Mouse (Mus musculus) retina, postnatal 1 day (tissue): Measurements from ENCODE around the gene Mrps35.

Source experiments
- DNase-seq: peaks from one replicate; pipeline ENCODE4 v3.0.0-alpha.2; 2012

The Mrps35 gene

DNA sequence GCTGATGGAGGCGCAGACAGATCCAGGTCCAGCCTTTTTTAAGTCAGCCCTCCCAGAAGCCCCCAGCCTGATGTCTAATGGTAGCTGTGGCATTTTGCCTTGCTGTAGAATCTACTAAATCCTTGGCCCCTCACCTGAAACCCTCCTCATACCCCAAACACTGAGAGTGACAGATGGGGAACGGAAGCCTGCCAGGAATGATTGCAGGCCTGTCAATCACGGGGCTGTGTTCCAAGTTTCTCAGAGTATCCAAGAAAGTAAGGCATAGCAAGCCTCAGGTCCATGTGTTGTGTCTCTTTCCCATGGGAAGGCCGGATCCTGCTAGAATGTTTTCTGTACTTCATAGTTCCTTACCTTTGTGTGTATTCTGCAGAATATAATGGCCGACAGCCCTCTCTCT is 47.6 kb downstream of the Mrps35 start:
- no peak for DNase-seq

DNA sequence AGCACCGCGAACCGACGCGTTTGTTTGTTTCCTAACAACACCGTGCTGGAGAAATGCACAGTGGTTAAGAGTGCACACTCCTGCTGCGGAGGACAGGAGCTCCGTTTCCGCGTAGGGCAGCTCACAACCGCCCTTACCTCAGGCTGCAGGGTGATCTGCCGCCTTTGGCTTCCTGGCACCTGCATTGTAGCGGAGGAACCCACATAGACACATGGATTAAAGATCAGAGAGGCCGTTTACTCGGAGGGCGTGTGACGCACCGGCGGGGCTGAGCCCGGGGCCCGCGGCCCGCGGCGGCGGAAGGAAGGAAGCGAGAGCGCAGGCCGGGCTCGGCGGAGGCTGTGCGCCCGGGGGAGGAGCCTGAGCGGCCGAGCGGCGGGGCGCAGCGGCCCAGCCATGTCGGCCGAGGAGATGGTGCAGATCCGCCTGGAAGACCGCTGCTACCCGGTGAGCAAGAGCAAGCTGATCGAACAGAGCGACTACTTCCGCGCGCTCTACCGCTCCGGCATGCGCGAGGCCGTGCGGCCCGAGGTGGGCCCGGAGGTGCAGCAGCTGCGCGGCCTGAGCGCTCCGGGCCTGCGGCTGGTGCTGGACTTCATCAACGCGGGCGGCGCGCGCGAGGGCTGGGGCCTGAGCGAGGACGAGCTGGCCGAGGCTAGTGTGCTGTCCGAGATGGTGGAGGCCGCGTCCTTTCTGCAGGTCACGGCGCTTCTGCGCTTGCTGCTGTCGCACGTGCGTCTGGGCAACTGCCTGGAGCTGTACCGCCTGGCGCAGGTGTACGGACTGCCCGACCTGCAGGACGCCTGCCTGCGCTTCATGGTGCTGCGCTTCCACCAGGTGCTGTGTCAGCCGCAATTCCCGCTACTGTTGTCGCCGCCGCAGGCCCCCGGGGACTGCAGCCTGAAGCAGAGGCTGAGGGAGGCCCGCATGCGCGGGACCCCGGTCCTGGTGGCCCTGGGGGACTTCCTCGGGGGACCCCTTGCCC is 48.9 kb downstream of the Mrps35 start, which contains the start of gene Klhl42:
TSS of gene Klhl42 (plus strand) at position 244 of the 985 bp plus-strand sequence.
- peak; percentile 82 for DNase-seq

DNA sequence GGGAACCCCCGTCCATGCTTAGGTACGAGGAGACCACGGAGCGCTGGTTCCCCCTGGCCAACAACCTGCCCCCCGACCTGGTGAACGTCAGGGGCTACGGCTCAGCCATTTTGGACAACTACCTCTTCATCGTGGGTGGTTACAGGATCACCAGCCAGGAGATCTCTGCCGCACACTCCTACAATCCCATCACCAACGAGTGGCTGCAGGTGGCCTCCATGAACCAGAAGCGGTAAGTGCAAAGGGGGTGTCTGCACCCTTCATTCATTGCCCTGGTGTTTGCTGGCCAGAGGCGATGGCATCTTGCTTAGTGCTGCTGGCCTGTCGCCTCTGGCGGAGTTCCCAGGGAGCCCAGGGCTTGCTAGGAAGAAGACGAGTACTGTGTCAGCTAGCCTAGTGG is 49.6 kb downstream of the Mrps35 start:
- DNase-seq, result peak; percentile 55

DNA sequence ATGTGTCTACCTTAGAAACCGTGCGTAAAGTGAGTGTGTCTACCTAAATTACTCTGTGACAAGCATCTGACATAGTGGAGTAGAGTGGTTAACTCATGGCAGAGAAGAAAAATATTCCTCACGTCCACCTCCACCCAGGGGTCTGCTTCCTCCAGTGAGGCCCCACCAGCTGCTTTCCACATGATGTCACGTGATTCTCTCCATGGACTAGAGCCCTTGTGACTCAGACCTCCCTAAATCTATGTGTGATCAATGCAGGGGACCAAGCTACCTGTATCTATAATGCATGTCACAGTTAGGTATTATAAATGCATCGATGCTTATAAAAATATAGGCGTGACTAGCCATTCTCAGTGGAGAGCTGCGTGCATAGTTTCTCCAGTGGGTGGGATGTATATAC is 52.2 kb downstream of the Mrps35 start:
- no peak for DNase-seq

DNA sequence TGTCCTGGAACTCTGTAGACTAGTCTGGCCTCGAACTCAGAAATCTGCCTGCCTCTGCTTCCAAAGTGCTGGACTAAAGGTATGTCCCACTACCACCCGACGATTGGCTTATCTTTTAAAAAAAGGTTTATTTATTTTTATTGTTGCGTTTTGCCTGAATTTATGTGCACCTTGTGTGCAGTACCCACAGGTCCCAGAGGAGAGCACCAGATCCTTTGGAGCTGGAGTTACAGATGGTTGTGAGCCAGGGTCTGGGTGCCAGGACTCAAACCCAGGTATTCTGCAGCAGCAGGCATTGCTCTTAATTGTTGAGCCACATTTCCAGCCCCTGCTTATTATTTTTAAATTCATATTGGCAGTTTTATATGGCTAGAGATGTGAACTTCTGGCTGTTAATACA is 53.5 kb downstream of the Mrps35 start:
- DNase-seq, result no peak

DNA sequence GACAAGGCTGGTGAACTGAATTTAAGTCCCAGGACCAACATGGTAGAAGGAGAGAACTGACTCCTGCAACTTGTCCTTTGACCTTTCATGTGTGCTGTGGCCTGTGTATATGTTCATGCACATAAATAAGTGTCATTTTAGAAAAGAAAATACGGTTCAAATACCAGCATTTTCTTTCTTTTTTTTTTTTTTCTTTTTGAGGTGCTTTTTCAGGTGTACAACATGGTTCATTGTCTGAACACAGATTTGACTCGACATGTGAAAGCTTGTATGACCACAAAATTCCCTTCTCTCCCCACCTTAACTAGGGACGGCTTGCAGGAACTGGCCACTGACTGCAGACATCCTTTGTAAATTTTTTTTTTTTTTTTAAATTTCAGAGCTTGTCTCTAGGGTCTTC is 54.4 kb downstream of the Mrps35 start:
- no peak for DNase-seq

DNA sequence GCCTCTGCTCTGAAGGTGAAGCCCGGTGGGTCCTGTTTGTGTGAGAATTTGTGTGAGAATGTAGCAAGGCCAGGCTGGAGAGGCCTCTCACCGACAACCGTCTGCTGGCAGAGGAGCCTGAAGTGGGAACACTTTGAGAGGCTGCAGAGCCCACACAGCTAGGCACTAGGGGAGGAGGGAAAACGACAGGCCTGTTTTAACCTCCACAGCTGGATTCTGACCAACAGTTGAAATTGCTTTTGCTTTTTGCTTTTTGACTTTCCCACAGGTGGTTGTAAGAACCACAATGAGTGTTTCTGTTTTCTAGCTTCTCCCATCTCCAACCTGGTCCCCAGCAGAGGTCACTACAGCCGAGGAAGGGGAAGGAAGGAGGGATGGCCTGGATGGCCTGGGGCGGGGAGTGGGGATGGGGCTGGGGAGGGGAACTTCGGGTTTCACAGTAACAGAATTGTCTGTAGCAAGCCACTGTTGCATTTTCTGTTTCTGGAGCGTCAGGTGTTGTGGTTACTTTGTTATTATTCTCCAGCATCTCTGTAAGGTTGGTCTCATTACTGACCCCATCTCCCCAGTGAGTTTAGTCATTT is 54.9 kb downstream of the Mrps35 start:
- no peak for DNase-seq

DNA sequence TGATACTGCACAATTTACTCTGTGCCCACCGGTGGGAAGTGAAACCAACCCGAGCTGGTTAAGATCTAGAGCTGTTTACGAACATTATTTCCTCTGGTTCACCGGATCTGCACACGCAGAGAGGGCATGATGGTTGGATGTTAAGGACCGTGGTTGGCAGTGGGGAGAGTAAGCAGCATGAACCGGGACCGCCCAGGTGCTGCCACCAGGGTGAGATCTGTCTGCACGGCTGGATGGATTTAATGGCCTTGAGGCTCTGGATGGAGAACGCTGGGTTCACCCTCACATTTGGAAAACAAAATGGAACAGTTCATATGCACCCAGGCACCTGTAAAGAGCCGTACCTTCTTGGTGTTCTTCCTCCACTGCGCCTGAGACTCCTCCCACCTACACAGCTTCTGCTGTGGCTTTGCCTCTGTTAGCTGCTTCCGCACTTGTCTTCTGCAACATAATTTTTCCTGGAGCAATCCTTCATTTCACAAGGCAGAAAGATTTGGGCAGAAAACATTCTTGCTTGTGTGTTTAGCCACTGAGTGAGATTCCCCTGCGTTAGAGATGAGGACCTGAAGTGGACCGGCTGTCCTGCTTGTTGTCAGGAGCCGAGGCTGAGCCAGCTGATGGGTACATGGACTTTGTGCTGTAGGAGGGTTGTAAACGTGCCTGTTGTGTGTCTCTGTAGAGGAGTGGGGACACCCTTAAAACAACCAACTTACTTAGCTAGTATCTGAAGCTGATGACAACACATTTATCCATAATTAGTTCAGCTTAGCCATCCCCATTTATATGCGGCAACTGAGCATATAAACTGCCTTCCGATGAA is 57.1 kb downstream of the Mrps35 start:
- DNase-seq, result no peak

DNA sequence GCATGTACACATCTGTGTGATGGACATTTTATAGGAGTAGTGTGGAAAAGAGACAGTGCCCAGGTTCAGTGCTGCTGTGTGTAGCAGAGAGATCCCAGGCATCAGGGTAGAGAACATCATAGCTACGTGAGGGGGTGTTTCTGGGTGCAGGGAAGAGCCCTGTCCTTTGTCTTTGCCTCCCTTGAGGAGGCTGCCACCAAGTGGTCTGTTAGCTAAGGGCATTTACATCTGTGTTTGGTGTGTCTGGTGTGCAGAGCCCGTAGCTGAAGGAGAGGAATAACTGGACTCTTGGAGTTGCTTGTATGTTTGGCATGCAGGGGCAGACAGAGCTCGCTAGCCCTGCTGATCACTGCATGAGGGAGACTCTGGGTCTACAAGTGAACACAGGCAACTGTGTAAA is 59.7 kb downstream of the Mrps35 start:
- no peak for DNase-seq

DNA sequence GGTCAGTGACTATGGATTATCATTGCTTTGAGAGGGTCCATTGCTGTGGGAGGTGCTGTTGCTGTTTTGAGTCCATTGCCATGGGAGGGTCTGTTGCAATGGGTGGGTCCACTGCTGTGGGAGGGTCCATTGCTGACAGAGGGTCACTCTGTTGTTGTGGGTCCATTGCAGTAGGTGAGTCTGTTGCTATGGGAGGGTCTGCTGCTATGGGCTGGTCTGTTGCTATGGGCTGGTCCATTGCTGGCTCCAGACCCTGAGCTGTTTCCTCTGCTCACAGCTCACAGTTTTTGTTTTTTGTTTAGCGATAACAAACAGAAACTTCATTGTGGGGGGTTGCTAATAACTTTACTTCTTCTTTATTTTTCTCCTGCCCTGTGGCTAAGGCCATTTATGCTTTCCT is 63.0 kb downstream of the Mrps35 start:
- DNase-seq, result no peak

DNA sequence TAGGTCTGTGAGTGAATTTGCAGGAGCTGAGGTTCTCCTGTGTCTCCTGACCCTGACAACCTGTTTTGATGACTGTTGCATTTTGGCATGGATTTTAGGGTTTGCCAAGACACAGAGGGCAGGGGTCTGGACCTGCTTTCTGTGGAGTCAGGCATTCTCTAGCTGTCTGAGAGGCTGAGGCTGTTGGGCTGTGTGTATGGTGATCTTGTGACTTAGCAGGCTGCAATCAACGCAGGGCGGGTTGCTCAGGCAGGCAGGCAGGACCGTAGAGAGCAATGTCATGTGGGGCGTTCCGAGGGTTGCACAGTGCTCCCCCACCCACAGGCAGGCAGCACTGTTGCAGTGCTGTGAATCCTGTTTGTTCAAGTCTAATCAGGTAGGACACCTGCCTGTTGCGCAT is 64.2 kb downstream of the Mrps35 start:
- no peak for DNase-seq

DNA sequence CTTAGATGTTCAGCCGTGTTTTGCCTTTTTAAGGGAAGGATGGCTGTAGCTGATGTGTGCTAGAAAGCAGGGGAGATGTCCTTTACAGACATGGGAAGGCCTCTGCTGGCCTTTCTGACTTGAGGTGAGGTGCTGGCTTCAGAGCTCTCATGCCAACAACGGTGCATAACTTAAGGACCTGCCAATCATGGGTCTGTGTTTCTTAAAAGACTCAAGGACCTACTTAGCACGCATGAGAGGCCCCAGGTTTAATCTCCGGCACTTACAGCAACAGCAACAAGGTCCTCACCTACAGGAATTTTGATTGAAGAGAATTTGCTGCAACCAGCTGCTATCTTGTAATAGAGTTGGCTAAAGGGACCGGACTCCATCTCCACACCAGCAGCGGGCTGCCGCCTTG is 66.7 kb downstream of the Mrps35 start:
- no peak for DNase-seq

DNA sequence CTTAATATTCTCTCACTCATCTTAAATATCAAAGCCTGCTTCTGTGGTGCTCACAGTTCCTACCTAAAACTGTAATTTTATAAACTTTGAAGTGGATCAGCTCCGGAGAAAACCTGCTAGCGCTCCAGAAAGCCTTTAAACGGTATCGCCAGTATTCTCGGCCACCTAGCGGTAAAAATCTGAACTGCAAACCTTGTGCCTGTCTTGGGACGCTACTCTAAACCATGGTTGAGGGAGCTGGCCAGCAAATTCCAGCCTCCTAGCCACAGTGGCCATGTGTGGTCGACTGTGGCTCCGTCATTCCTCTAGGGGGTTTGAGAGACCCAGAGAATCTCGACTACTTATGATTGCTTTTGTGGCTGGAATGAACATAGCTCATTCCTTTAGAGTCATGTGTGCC is 74.0 kb downstream of the Mrps35 start:
- peak; percentile 86 for DNase-seq

DNA sequence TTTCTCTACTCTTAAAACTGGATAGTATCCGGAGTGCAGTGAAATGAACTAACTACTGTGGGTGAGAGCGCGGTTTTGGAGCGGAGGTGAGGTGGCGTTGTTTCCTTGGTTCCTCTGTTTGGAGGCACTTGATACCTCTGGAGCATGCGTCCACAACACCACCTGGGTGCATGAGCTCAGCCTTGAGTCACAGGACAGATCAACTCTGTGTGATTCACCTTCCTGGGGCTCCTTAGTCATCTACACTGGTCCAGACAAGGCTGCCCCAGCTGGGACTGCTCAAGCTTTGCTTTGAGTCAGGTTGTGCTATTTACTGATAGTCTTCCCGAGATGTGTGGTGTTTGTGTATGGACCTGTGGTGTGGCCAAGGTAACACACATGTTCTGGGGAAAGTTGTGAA is 75.2 kb downstream of the Mrps35 start:
- no peak for DNase-seq

DNA sequence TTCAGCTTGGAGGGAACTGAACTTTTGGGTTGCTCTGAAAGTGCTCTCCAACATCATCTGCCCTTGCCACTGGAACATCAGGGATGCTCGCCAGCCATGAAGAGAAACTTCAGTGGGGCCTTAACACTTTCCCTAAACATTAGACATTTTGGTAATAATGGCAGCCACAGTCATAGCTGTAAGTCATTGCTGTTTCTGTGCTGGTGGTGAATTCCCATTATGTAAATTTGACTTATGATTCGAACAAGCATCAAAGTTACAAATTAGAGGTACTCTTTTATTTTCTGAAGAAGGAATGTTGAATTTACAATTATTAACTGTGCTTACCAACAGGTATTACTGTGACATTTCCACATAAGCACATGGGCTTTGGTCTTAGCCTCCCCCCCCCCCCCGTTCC is 75.6 kb downstream of the Mrps35 start:
- no peak for DNase-seq

DNA sequence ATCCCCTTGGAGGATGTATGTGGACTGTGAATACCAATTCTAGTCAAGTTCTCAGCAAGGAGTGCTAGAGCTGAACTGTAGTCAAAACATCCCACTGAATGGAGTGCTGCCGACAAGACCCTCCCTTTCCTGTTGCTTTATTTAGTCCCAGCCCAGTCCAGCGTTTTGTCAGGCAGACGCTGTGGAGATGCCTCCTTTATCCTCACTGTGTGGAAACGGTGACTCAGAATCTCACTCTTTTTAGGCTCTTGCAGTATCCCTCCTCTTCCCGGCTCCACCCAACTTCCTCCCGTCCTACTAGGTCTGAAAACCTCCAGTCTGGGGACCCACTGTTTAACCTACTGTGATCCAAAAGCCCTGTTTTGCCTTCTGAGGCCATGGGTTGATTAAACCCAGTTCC is 78.8 kb downstream of the Mrps35 start:
- no peak for DNase-seq
